Comparison of ENCODE assay signal across 8 mouse cellular contexts in the genomic region with DNA sequence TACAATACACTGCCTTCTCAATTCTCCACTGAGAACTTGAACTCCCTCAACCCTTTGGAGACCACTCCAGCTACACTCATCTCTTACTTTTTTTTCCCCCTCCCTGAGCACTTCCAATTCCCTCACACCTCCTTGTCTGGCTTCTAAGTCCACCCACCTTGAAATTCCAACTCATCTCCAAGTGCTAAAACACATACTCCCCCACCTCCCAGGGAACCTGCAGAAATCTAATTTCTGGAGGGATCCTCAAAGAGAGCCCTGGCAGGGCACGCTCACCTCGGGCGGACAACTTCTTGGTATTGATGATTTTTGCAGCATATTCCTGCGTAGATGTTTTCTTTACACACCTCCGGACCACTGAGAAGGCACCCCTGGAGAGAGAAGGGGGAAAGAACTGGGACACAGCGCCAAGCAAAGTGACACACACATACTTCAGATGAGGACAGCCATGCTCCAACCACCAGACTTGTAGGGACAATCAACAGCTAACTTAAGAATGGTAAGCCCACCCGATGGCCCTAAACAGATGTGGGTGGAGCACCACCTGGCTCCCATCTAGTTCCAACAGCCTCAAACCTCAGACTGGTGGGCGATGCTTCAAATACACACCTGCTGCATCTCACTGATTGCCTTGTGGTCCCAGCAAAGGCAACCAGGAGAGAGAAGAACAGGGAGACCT. TPM values are rescaled to one million over a fixed set of nuclear protein-coding genes. Genes with fewer than 3 reads are reported as not detected.
DNase-seq lines count a peak whose midpoint lies in the region; ATAC-seq and TF ChIP-seq lines count a peak whose summit lies in the region.

No protein-coding gene starts in this region.

- H3K36me3 ChIP-seq in kidney, embryonic 14.5 days (ENCODE audit: control insufficient read depth, insufficient read depth, low read length), result peaks cover 38% of the 10 kb centered on the region
- peaks cover 55% of the 10 kb centered on the region for H3K36me3 ChIP-seq in G1E (replicated peaks)
- peaks cover 4% of the 10 kb centered on the region; the same call in 1 of the 2 replicates for H3K36me3 ChIP-seq in forebrain, embryonic 15.5 days
- H3K36me3 ChIP-seq in liver, postnatal 0 days (replicated peaks; ENCODE audit: insufficient read depth, low read length), result peaks cover 13% of the 10 kb centered on the region

- peak overlapping the region; percentile 89 for H3K4me3 ChIP-seq in kidney, embryonic 14.5 days (ENCODE audit: low read length)
- peak overlapping the region; percentile 88; the same call in 1 of the 2 replicates for H3K4me3 ChIP-seq in G1E (ENCODE audit: low read depth, low read length)
- H3K4me3 ChIP-seq in forebrain, embryonic 15.5 days, result peak overlapping the region; percentile 95
- H3K4me3 ChIP-seq in liver, postnatal 0 days (ENCODE audit: low read depth, low read length), result peak overlapping the region; percentile 89

- H3K27ac ChIP-seq in kidney, embryonic 14.5 days (ENCODE audit: low read depth, low read length), result no peak overlapping the region
- peak overlapping the region; percentile 78; the same call in 1 of the 2 replicates for H3K27ac ChIP-seq in forebrain, embryonic 15.5 days (replicated peaks)
- no peak overlapping the region for H3K27ac ChIP-seq in liver, postnatal 0 days (ENCODE audit: low read depth)

- H3K9me3 ChIP-seq in kidney, embryonic 14.5 days (ENCODE audit: control insufficient read depth, low read length), result no peaks in the 10 kb centered on the region
- no peaks in the 10 kb centered on the region for H3K9me3 ChIP-seq in G1E (replicated peaks)
- no peaks in the 10 kb centered on the region for H3K9me3 ChIP-seq in forebrain, embryonic 15.5 days
- H3K9me3 ChIP-seq in liver, postnatal 0 days (ENCODE audit: low read length), result no peaks in the 10 kb centered on the region

- TF ChIP-seq EP300 in liver, postnatal 0 days (IDR thresholded peaks at IDR 0.05; ENCODE audit: low read depth), result no peak

- H3K9ac ChIP-seq in kidney, embryonic 14.5 days (ENCODE audit: low read depth, low read length), result peak overlapping the region; percentile 83; the same call in 1 of the 2 replicates
- peak overlapping the region; percentile 74 for H3K9ac ChIP-seq in forebrain, embryonic 15.5 days (replicated peaks)
- H3K9ac ChIP-seq in liver, postnatal 0 days (replicated peaks), result peak overlapping the region; percentile 87; the same call in 1 of the 2 replicates

- H3K27me3 ChIP-seq in kidney, embryonic 14.5 days (ENCODE audit: control insufficient read depth, insufficient read depth, low read length), result no peaks in the 10 kb centered on the region
- H3K27me3 ChIP-seq in G1E (ENCODE audit: insufficient read depth, low read length), result no peaks in the 10 kb centered on the region
- H3K27me3 ChIP-seq in forebrain, embryonic 15.5 days, result no peaks in the 10 kb centered on the region
- H3K27me3 ChIP-seq in liver, postnatal 0 days (ENCODE audit: insufficient read depth, low read length), result no peaks in the 10 kb centered on the region

- 66% methylated on average over 8 of the region's 8 CpGs for WGBS in kidney, embryonic 14.5 days
- 68% methylated on average over 8 of the region's 8 CpGs for WGBS in forebrain, embryonic 15.5 days
- WGBS in liver, postnatal 0 days (ENCODE audit: insufficient replicate concordance), result 76% methylated on average over 8 of the region's 8 CpGs

- no peak for TF ChIP-seq CTCF in G1E (IDR thresholded peaks at IDR 0.05; ENCODE audit: low read depth, low read length)
- TF ChIP-seq CTCF in liver, postnatal 0 days (IDR thresholded peaks at IDR 0.05; ENCODE audit: low read depth), result no peak

- peak overlapping the region; percentile 89 for H3K4me2 ChIP-seq in kidney, embryonic 14.5 days (replicated peaks; ENCODE audit: low read depth, low read length)
- H3K4me2 ChIP-seq in forebrain, embryonic 15.5 days (replicated peaks), result peak overlapping the region; percentile 68
- peak overlapping the region; percentile 99 for H3K4me2 ChIP-seq in liver, postnatal 0 days (ENCODE audit: low read depth, low read length)

- peaks cover 6% of the 10 kb centered on the region; the same call in 1 of the 2 replicates for H3K4me1 ChIP-seq in kidney, embryonic 14.5 days (ENCODE audit: control insufficient read depth, insufficient read depth, low read length)
- peaks cover 47% of the 10 kb centered on the region for H3K4me1 ChIP-seq in G1E (ENCODE audit: insufficient read depth, low read depth, low read length)
- H3K4me1 ChIP-seq in forebrain, embryonic 15.5 days, result peaks cover 31% of the 10 kb centered on the region
- H3K4me1 ChIP-seq in liver, postnatal 0 days (ENCODE audit: insufficient read depth), result peaks cover 10% of the 10 kb centered on the region

- ATAC-seq in kidney, embryonic 14.5 days (ENCODE audit: low FRiP score, low TSS enrichment), result no peak
- ATAC-seq in G1E (ENCODE audit: extremely low read depth, insufficient number of reproducible peaks, low FRiP score, poor library complexity, severe bottlenecking), result no peak
- no peak for ATAC-seq in forebrain, embryonic 15.5 days (replicated peaks)
- ATAC-seq in liver, postnatal 0 days, result no peak

- DNase-seq in kidney, postnatal 10 days, result no peak
- DNase-seq in G1E (ENCODE audit: low spot score), result no peak
- DNase-seq in liver, postnatal 0 days, result no peak
- DNase-seq in urinary bladder, postnatal 25 days (ENCODE audit: low spot score), result no peak
- no peak for DNase-seq in adrenal gland, adult 8-10 months
- no peak for DNase-seq in left cerebral cortex, postnatal 4 days

- intact Hi-C loops in left cerebral cortex, postnatal 4 days (cut with DNase I), result no loop called here

RNA-seq across cellular contexts. Expression of gene Camk2g, which starts 1.5 kb away (rescaled TPM):
- 33.6 and 50.2 TPM in 2 replicates for polyA plus RNA-seq in kidney, embryonic 14.5 days (2014; fragmentation: Nextera tagmentation; extraction: Ambion mirVana)
- total RNA-seq in G1E (2014; fragmentation: Nextera tagmentation) (29.4 and 30.3 TPM in 2 replicates), G1E (2017) (37.4 and 40.4 TPM in 2 replicates)
- 30.2 and 35.9 TPM in 2 replicates for polyA plus RNA-seq in G1E (2012)
- polyA plus RNA-seq in forebrain, embryonic 15.5 days (2015; fragmentation: Nextera tagmentation; extraction: Ambion mirVana), result 86.8 and 95.6 TPM in 2 replicates
- polyA plus RNA-seq in liver, postnatal 0 days (2015; fragmentation: Nextera tagmentation; extraction: Ambion mirVana), result 6.6 and 7.2 TPM in 2 replicates
- total RNA-seq in adrenal gland, adult 8-10 months (2022), result 10 to 100 TPM; 63.3 to 74.9 (median 69.1) TPM
- 100 to 1,000 TPM; 184 to 193 TPM for total RNA-seq in left cerebral cortex, postnatal 4 days (2021)

RNA-seq across cellular contexts. Expression of gene Plau, which starts 44.1 kb away (rescaled TPM):
- 3.7 and 4.2 TPM in 2 replicates for polyA plus RNA-seq in kidney, embryonic 14.5 days (2014; fragmentation: Nextera tagmentation; extraction: Ambion mirVana)
- total RNA-seq in G1E (2014; fragmentation: Nextera tagmentation) (not detected in 2 replicates), G1E (2017) (5.0 and 6.0 TPM in 2 replicates)
- not detected in 2 replicates for polyA plus RNA-seq in G1E (2012)
- polyA plus RNA-seq in forebrain, embryonic 15.5 days (2015; fragmentation: Nextera tagmentation; extraction: Ambion mirVana), result 0.27 and 0.28 TPM in 2 replicates
- 0.83 and 0.84 TPM in 2 replicates for polyA plus RNA-seq in liver, postnatal 0 days (2015; fragmentation: Nextera tagmentation; extraction: Ambion mirVana)
- 10 to 100 TPM; 22.1 to 48.3 (median 35.9) TPM for total RNA-seq in adrenal gland, adult 8-10 months (2022)
- total RNA-seq in left cerebral cortex, postnatal 4 days (2021), result 1 to 10 TPM; 2.6 to 3.4 TPM

RNA-seq across cellular contexts. Expression of gene Ndst2, which starts 58.0 kb away (rescaled TPM):
- polyA plus RNA-seq in kidney, embryonic 14.5 days (2014; fragmentation: Nextera tagmentation; extraction: Ambion mirVana), result 21.3 and 32.1 TPM in 2 replicates
- 195 and 204 TPM in 2 replicates for total RNA-seq in G1E (2014; fragmentation: Nextera tagmentation)
- total RNA-seq in G1E (2017), result 227 and 232 TPM in 2 replicates
- polyA plus RNA-seq in G1E (2012), result 61.4 and 72.2 TPM in 2 replicates
- 15.7 and 16.9 TPM in 2 replicates for polyA plus RNA-seq in forebrain, embryonic 15.5 days (2015; fragmentation: Nextera tagmentation; extraction: Ambion mirVana)
- 11.7 and 12.6 TPM in 2 replicates for polyA plus RNA-seq in liver, postnatal 0 days (2015; fragmentation: Nextera tagmentation; extraction: Ambion mirVana)
- total RNA-seq in adrenal gland, adult 8-10 months (2022), result 10 to 100 TPM; 27.7 to 51.1 (median 34.4) TPM
- total RNA-seq in left cerebral cortex, postnatal 4 days (2021), result 10 to 100 TPM; 22.6 to 23.5 TPM
